Mouse (Mus musculus): Measurements from ENCODE around the gene Foxp4. TPM values are rescaled to one million over a fixed set of nuclear protein-coding genes. Genes with fewer than 3 reads are reported as not detected.

Gene Foxp4
- polyA plus RNA-seq, 1 experiment from 2014 or later, result 20.3 TPM

GRCm38 (mm10) chr17:47850035-47850434 is 74.4 kb downstream of the Foxp4 start:
- no peaks in the 10 kb centered on the region for H3K9me3 ChIP-seq (replicated peaks; ENCODE audit: control insufficient read depth, low read length)
- no peaks in the 10 kb centered on the region for H3K36me3 ChIP-seq (ENCODE audit: control insufficient read depth, insufficient read depth, low read length)
- WGBS, result 79% methylated on average over 3 of the region's 3 CpGs
- H3K4me3 ChIP-seq (ENCODE audit: low read depth, low read length), result no peak overlapping the region
- ATAC-seq (no peak), DNase-seq (ENCODE audit: low spot score) (no peak)
- H3K4me1 ChIP-seq (ENCODE audit: control insufficient read depth, insufficient read depth, low read length), result no peaks in the 10 kb centered on the region
- no peaks in the 10 kb centered on the region for H3K27me3 ChIP-seq (replicated peaks; ENCODE audit: control insufficient read depth, insufficient read depth, low read length)
- no peak overlapping the region for H3K27ac ChIP-seq (ENCODE audit: low read depth, low read length)
- H3K9ac ChIP-seq (ENCODE audit: low read length), result no peak overlapping the region
- H3K4me2 ChIP-seq (ENCODE audit: low read length), result no peak overlapping the region

DNA sequence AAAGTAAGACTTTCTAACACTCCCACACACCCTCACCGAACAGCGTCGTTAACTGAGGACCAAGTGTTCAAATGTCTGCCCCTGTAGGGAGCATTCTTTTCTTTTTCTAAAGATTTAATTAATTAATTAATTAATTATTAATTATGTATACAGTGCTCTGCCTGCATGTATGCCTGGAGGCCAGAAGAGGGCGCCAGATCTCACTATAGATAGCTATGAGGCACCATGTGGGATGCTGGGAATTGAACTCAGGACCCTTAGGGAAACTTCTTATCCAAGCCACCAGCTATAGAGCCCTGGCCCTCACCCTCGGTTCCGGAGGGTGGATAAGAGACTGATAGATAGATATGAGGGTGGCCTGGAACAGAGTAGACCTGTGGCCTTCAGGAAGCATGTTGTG is 76.5 kb downstream of the Foxp4 start:
- Histone ChIP-seq H3K9me3 (replicated peaks; ENCODE audit: control insufficient read depth, low read length) (no peaks in the 10 kb centered on the region), H3K27ac (ENCODE audit: low read depth, low read length) (no peak overlapping the region), H3K36me3 (ENCODE audit: control insufficient read depth, insufficient read depth, low read length) (no peaks in the 10 kb centered on the region), H3K4me1 (ENCODE audit: control insufficient read depth, insufficient read depth, low read length) (no peaks in the 10 kb centered on the region), H3K9ac (ENCODE audit: low read length) (no peak overlapping the region), H3K27me3 (replicated peaks; ENCODE audit: control insufficient read depth, insufficient read depth, low read length) (no peaks in the 10 kb centered on the region), H3K4me2 (ENCODE audit: low read length) (no peak overlapping the region), H3K4me3 (ENCODE audit: low read depth, low read length) (no peak overlapping the region)
- ATAC-seq (no peak), DNase-seq (ENCODE audit: low spot score) (no peak)
- WGBS, result 73% methylated on average over 6 of the region's 6 CpGs

DNA sequence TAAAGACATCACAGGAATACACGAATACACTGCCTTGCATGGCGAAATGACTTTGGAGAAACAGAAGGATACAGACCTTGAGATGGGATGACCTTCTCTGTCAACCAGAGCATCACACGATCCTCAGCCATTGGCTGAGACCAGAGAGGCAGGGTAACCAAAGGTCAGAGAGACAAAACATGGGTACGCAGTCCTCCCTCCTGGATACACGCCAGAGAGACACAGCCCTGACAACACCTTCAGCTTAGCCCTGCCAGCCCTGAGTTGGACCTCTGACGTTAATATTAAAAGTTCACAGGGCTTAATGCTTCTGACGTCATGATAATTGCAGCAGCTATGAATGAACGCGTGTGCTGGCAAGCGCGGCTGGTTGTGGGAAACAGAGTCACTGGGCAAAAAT is 78.8 kb downstream of the Foxp4 start:
- Histone ChIP-seq H3K9me3 (replicated peaks; ENCODE audit: control insufficient read depth, low read length) (no peaks in the 10 kb centered on the region), H3K4me3 (ENCODE audit: low read depth, low read length) (no peak overlapping the region), H3K27ac (ENCODE audit: low read depth, low read length) (no peak overlapping the region), H3K4me1 (ENCODE audit: control insufficient read depth, insufficient read depth, low read length) (no peaks in the 10 kb centered on the region), H3K4me2 (ENCODE audit: low read length) (no peak overlapping the region), H3K27me3 (replicated peaks; ENCODE audit: control insufficient read depth, insufficient read depth, low read length) (no peaks in the 10 kb centered on the region), H3K9ac (ENCODE audit: low read length) (no peak overlapping the region), H3K36me3 (ENCODE audit: control insufficient read depth, insufficient read depth, low read length) (no peaks in the 10 kb centered on the region)
- ATAC-seq (no peak), DNase-seq (ENCODE audit: low spot score) (no peak)
- 81% methylated on average over 11 of the region's 11 CpGs for WGBS

GRCm38 (mm10) chr17:47843465-47843864 is 81.0 kb downstream of the Foxp4 start:
- Histone ChIP-seq H3K27me3 (replicated peaks; ENCODE audit: control insufficient read depth, insufficient read depth, low read length) (no peaks in the 10 kb centered on the region), H3K27ac (ENCODE audit: low read depth, low read length) (no peak overlapping the region), H3K9me3 (replicated peaks; ENCODE audit: control insufficient read depth, low read length) (no peaks in the 10 kb centered on the region), H3K4me1 (ENCODE audit: control insufficient read depth, insufficient read depth, low read length) (no peaks in the 10 kb centered on the region), H3K9ac (ENCODE audit: low read length) (no peak overlapping the region), H3K36me3 (ENCODE audit: control insufficient read depth, insufficient read depth, low read length) (no peaks in the 10 kb centered on the region), H3K4me3 (ENCODE audit: low read depth, low read length) (no peak overlapping the region), H3K4me2 (ENCODE audit: low read length) (no peak overlapping the region)
- WGBS, result 94% methylated on average over 3 of the region's 3 CpGs
- DNase-seq (ENCODE audit: low spot score) (no peak), ATAC-seq (no peak)

DNA sequence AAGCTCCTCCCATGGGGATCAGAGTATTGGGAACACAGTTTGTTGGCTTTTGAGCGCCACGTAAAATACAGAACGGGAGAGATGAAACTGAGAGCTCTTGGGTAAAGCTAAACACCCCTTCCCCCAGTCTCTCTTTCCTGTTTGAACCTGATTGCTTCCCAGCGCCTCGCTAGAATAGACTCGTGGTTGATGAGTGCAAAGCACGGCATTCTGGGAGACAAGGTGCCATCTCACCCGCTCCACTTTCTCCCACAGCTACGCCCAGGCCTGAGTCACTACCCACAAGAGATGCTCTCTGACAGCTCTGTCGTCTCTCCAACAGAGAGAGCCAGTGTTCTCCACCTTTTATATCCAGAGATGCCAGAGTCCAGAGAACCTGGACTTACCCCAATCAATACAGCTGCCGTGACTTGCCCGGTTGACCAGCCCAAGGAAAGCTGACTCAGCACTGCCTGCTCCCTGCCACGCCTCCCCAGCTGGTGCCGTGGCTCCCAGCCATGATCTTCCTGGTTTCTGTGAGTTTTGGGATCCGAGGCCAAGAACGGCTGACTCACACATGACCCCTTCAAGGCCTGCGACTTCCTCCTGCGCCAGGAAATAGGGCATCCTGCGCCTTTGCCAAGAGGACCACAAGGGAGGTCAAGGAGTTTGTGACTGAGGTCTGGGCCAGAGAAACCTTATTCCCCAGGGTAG is 82.4 kb downstream of the Foxp4 start:
- no peak for DNase-seq (ENCODE audit: low spot score)
- Histone ChIP-seq H3K9me3 (replicated peaks; ENCODE audit: control insufficient read depth, low read length) (no peaks in the 10 kb centered on the region), H3K36me3 (ENCODE audit: control insufficient read depth, insufficient read depth, low read length) (no peaks in the 10 kb centered on the region), H3K27ac (ENCODE audit: low read depth, low read length) (no peak overlapping the region), H3K4me3 (ENCODE audit: low read depth, low read length) (no peak overlapping the region), H3K9ac (ENCODE audit: low read length) (no peak overlapping the region), H3K4me2 (ENCODE audit: low read length) (no peak overlapping the region), H3K4me1 (ENCODE audit: control insufficient read depth, insufficient read depth, low read length) (no peaks in the 10 kb centered on the region), H3K27me3 (replicated peaks; ENCODE audit: control insufficient read depth, insufficient read depth, low read length) (0 out of 2 replicates have a peak, but pooled peaks cover 4% of the 10 kb centered on the region)
- no peak for ATAC-seq
- 80% methylated on average over 19 of the region's 19 CpGs for WGBS

DNA sequence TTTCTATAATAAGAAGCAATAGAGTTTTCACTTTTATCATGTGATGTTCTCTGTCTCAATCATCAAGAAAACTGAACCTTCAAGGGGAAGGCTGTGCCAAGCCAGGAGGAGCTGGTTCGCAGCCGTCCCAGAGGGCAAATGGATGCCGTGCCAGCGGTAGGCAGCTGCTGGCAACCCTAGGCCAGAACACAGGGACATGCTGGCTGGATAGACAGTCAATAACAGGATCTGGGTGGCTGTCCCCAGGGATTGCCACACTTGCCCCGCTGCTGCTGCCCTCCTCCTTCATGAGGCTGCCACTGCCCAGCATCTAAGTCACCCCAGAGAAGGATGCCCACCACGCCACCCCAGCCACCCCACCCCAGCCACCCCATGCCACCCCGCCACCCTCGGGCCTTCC is 82.9 kb downstream of the Foxp4 start:
- no peak overlapping the region for H3K4me3 ChIP-seq (ENCODE audit: low read depth, low read length)
- no peaks in the 10 kb centered on the region for H3K9me3 ChIP-seq (replicated peaks; ENCODE audit: control insufficient read depth, low read length)
- no peaks in the 10 kb centered on the region for H3K36me3 ChIP-seq (ENCODE audit: control insufficient read depth, insufficient read depth, low read length)
- H3K4me2 ChIP-seq (ENCODE audit: low read length), result no peak overlapping the region
- no peaks in the 10 kb centered on the region for H3K4me1 ChIP-seq (ENCODE audit: control insufficient read depth, insufficient read depth, low read length)
- 82% methylated on average over 8 of the region's 8 CpGs for WGBS
- H3K27me3 ChIP-seq (replicated peaks; ENCODE audit: control insufficient read depth, insufficient read depth, low read length), result 0 out of 2 replicates have a peak, but pooled peaks cover 4% of the 10 kb centered on the region
- H3K9ac ChIP-seq (ENCODE audit: low read length), result no peak overlapping the region
- DNase-seq (ENCODE audit: low spot score) (no peak), ATAC-seq (no peak)
- no peak overlapping the region for H3K27ac ChIP-seq (ENCODE audit: low read depth, low read length)

- no peak for ATAC-seq
- WGBS, result 55% methylated on average over 6 of the region's 6 CpGs
- Histone ChIP-seq H3K27ac (ENCODE audit: low read depth, low read length) (no peak overlapping the region), H3K9me3 (replicated peaks; ENCODE audit: control insufficient read depth, low read length) (no peaks in the 10 kb centered on the region), H3K27me3 (replicated peaks; ENCODE audit: control insufficient read depth, insufficient read depth, low read length) (peaks cover 28% of the 10 kb centered on the region), H3K4me2 (ENCODE audit: low read length) (no peak overlapping the region), H3K9ac (ENCODE audit: low read length) (no peak overlapping the region), H3K4me1 (ENCODE audit: control insufficient read depth, insufficient read depth, low read length) (no peaks in the 10 kb centered on the region), H3K36me3 (ENCODE audit: control insufficient read depth, insufficient read depth, low read length) (no peaks in the 10 kb centered on the region), H3K4me3 (ENCODE audit: low read depth, low read length) (no peak overlapping the region)
- DNase-seq (ENCODE audit: low spot score), result no peak
Observed at GRCm38 (mm10) chr17:47837808-47838207, 86.6 kb downstream of the Foxp4 start.

DNA sequence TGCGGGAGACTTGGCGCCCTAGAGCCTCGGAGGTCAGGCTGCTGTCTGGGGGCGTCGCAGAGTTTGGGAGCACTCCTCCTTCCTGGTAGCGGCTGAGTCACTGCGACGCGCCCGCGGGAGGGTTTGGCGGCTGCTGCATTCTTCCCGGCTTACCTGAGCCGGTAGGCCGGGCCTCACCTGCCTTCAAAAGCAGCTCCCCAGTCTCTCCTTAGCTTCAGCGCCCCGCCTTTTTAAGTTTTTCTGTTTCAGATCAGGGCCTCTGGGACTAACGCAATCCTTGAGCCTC is 90.0 kb downstream of the Foxp4 start, which contains the start of gene Mdfi:
Mdfi (minus strand) TSS at position 210 of the 286 bp plus-strand sequence.
- 2% methylated on average over 18 of the region's 18 CpGs for WGBS
- H3K9ac ChIP-seq (ENCODE audit: low read length), result 0 out of 2 replicates have a peak within 1 kb of the TSS, but pooled peaks have one; percentile 13
- peaks cover 37% of the 10 kb centered on the region for H3K27me3 ChIP-seq (replicated peaks; ENCODE audit: control insufficient read depth, insufficient read depth, low read length)
- peaks cover 2% of the 10 kb centered on the region; the same call in 1 of the 2 replicates for H3K4me1 ChIP-seq (ENCODE audit: control insufficient read depth, insufficient read depth, low read length)
- H3K4me3 ChIP-seq (ENCODE audit: low read depth, low read length), result peak within 1 kb of the TSS; percentile 44
- H3K27ac ChIP-seq (ENCODE audit: low read depth, low read length), result no peak within 1 kb of the TSS
- peak within 1 kb of the TSS; percentile 97 for H3K4me2 ChIP-seq (ENCODE audit: low read length)
- no peaks in the 10 kb centered on the region for H3K36me3 ChIP-seq (ENCODE audit: control insufficient read depth, insufficient read depth, low read length)
- DNase-seq (ENCODE audit: low spot score) (no peak), ATAC-seq (no peak)
- H3K9me3 ChIP-seq (replicated peaks; ENCODE audit: control insufficient read depth, low read length), result no peaks in the 10 kb centered on the region

DNA sequence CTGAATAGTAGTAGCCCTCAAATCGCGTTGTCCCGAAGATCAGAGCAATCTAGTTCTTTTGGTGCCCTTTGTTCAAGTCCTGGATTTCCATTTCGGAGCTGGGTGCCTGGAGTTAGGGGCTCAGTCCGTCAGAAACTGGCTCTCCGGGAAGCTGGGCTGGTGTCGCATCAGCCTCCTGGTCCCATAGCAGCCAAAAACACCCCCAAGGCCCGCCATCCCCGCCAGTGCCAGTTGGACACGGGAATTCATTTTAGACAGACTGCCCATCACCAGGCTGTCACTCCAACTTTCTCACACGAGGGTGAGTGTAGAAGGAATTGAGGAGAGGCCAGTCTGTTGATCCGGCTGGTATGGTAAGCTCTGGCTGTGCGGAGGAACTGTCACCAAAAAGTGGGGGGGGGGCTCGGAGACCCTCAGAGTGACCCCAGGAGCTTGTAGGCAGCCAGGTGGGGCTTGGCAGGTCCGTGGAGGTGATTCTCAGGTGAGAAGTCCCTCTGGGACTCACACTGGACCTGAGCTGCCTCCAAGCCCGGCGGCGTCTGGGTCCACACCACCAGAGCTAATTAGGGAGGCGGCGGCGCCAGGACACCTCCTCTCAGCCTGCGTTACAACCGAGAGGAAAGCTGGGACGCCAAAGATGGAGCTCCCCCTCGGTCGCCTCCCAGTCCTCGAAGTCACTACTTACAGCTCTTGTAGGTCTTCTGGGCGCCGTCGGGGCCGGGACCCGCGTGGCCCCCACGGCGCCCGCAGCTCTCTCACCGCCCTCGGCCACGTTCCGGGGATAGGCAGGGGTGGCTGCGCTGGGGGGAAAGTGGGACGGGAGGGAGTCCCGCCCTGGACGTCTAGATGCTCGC is 90.6 kb downstream of the Foxp4 start:
- H3K9ac ChIP-seq (ENCODE audit: low read length), result 0 out of 2 replicates have a peak overlapping the region, but pooled peaks have one; percentile 13

More for the DNA sequence above, 90.6 kb downstream of the Foxp4 start:
- Histone ChIP-seq H3K4me3 (ENCODE audit: low read depth, low read length) (peak overlapping the region; percentile 44), H3K27ac (ENCODE audit: low read depth, low read length) (no peak overlapping the region), H3K27me3 (replicated peaks; ENCODE audit: control insufficient read depth, insufficient read depth, low read length) (peaks cover 37% of the 10 kb centered on the region), H3K9me3 (replicated peaks; ENCODE audit: control insufficient read depth, low read length) (no peaks in the 10 kb centered on the region), H3K4me2 (ENCODE audit: low read length) (peak overlapping the region; percentile 97), H3K4me1 (ENCODE audit: control insufficient read depth, insufficient read depth, low read length) (peaks cover 2% of the 10 kb centered on the region; the same call in 1 of the 2 replicates), H3K36me3 (ENCODE audit: control insufficient read depth, insufficient read depth, low read length) (no peaks in the 10 kb centered on the region)
- no peak for DNase-seq (ENCODE audit: low spot score)
- WGBS, result under 1% methylated on average over 44 of the region's 45 CpGs
- ATAC-seq, result no peak
